Mouse (Mus musculus): ENCODE measurements around the gene Ak8.

Gene Ak8

DNA sequence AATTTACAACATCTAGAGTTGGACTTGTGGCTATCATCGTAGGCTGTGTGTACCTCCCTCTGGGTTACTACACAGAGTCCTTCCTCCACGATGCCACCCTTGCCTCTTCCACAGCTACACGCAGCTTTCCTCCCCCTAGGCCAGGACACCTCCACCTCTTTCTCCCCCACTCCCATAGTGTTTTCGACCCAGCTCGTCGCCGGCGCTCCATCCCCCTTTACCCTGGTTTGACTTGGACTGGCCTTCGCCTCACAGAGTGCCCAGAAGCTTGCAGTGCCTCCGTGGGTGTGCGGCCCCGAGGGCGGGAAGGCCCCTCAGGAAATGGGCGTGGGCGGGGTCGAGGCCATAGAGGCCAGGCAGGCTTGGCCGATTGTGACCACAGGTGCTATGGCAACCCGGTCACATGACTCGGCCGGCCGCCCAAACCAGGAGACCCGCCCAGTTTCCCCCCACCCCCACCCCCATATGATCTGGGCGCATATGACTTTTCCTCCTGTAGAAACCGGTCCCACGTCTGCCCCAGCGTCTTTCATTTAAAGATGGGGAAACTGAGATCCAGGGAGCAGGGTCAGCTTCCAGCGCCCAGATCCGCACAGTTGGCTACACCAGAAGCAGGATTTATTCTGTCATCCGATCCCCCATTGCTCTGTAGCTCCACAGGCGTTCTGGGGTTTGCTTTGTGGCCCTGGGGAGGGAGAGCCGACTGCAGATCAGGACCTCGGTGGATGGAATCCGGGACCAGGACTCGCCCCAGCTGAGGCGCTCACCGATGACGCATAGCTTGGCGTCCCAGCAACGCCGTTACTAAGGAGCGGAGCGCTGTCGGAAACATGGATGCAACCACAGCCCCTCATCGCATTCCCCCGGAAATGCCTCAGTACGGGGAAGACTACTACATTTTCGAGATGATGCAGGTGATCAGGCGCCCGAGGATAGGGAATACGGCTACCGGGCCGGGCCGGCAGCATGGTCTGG, at the start of gene Ak8, which contains the start of gene Spaca9:
TSS of gene Ak8 (plus strand) at position 804 of the 975 bp plus-strand sequence.
TSS of gene Spaca9 (minus strand) at position 367 of the 975 bp plus-strand sequence.
- peak; percentile 56 to 73 for DNase-seq (ENCODE audit: low spot score in 2 of 2)

DNA sequence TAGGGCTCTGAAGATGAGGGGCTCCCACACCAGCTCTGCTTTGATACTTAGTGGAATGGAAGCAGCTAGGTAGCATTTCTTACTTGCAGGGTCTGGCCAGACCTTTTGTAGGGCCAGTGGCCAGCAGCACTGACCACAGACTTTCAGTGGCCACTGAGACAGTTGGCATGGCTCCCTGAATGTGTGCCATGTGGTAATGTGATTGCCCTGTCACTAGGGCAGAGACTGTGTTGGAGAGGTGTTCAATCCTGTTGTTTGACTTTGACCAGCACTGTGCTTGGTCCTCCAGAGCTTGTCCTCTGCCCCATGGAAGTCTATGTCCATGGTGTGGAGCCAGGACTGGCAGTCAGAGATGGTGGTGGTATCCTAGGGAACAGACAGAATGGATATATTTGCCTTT, 49.4 kb upstream of the Ak8 start:
- DNase-seq (ENCODE audit: low spot score in 2 of 2), result no peak

DNA sequence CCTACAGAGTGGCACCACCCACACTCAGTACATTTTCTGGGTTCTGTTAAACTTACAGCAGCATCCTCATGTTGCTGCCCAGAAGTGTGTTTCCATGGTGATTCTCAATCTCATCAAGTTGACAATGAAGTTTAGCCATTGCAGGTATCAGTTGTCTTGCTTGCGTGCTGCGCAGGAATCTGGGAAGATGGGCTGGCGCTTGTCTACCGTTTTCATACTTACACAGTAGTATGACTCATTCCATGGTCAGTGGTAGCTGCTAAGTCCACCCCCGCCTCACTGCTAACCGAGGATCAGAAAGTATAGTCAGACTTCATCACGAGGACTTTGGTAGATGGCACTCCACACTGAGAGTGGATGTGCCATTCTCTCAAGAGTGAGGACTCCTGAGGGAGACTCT, 46.6 kb upstream of the Ak8 start:
- no peak for DNase-seq (ENCODE audit: low spot score in 2 of 2)

DNA sequence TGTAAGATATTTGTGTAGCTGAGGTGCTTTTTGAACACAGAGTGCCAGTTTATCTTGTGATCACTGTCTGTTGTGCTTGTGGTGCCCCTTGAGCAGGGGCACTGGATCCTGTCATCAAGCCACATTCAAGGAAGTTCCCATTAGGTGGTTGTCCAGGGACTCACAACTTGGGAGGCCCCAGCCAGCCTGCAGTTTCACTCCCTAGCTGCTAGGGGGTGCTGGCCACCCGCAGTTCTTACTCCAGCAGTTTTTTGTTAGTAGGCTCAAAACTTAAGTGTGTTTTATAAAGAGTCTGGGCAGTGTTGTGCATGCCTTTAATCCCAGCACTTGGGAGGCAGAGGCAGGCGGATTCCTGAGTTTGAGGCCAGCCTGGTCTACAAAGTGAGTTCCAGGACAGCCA, 45.7 kb upstream of the Ak8 start:
- DNase-seq (ENCODE audit: low spot score in 2 of 2), result no peak

DNA sequence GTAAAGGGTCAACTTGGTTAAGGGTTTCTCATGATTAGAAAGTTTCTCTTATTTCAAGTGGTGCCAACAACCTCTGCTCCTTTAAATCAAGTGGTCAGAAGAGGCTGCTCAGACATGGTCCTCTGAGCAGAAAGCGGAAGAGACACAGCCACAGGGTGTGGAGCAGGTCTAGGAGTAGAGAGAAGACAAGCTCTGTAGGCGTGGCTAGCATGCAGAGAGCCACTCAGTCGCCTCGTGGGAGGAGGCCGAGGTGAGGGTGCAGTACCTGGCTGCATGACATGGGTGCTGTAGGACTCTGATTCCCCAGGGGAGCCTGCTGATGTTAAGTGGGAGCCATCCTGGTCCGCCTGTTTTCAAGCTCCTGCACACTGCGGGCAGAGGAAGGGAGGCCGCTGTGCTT, 43.7 kb upstream of the Ak8 start:
- DNase-seq (ENCODE audit: low spot score in 2 of 2), result no peak

DNA sequence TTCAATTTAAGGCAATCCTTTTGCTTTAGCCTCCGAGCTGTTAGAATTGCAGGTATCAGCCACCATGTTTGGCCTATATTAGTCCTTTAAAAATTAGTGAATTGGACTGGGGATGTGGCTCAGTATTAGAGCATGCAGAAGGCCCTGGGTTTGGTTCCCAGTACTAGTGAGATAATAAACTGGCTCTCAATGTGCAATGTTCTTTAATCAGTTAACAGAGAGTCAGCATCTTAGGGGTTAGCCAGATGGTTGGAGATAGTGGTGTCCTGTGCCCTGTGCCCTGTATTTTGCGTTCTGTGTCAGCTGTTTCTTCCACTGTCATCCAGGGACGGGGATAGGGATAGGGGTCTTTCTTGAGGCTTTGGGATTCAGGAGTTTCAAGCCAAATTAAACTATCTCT, 37.1 kb upstream of the Ak8 start:
- no peak for DNase-seq (ENCODE audit: low spot score in 2 of 2)

DNA sequence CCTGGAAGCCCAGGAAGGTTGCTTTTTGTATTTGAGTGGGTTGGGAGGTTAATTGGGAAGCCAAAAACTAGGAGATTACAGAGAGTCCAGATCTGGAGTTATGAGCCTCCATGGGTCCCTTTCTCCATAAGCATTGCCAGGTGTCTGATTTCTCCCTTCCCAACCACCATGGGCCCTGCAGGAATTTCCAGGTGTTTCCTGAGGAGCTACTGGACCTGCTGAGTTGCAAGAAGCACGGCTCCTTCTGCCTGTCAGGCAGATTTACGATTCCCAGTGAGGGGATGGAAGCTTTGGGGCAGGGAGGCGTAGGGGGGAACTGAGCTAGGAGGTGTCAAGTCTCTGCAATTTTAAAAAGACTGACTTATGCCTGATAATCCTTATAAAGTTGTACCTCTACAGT, 34.1 kb upstream of the Ak8 start:
- DNase-seq (ENCODE audit: low spot score in 2 of 2), result no peak

DNA sequence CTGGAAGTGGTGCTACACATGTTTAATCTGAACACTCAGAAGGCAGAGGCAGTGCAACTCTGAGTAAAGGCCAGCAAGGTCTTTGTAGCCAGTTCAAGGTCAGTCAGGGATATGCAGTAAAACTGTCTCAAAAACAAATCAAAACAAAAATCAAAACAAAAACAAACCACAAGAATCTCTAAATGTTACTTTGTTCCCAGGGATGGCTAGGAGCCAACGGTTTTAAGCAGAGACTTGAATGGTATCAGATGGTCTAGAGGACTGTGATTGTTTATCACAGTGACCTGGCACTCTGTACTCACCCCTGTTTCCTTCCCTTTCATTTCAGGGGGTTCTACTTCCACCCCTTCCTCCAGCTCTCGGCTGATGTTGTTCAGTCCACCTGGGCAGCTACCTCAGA, 28.5 kb upstream of the Ak8 start:
- no peak for DNase-seq (ENCODE audit: low spot score in 2 of 2)

DNA sequence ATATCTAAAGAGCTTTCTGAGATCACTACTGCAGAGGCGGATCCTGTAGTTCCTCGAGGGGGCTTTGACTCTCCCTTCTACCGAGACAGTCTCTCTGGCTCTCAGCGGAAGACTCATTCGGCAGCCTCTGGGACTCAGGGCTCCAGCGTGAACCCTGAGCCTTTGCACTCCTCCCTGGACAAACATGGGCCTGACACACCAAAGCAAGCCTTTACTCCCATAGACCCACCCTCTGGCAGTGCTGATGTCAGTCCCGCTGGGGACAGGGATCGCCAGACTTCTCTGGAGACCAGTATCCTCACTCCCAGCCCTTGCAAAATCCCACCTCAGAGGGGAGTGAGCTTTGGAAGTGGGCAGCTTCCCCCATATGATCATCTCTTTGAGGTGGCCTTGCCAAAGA, 24.0 kb upstream of the Ak8 start:
- DNase-seq (ENCODE audit: low spot score in 2 of 2), result no peak

DNA sequence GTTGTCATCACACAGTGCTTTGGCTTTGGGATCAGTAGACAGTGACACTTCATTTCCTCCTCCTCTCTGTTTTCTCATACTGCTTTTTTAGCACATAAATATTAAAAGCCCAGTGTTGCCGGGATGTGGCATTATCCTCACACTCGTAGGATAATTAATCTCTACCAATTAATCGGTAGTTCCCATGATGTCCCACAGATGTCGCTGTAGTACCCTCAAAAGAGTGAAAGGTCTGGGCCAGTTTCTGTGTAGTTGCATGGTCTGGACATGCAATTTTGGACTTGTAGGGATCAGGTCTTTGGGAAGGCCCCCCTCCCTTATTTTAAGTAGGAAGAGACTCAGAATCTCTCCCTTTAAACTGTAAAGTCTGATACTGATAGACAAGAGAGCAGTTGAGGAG, 19.3 kb upstream of the Ak8 start:
- no peak for DNase-seq (ENCODE audit: low spot score in 2 of 2)

DNA sequence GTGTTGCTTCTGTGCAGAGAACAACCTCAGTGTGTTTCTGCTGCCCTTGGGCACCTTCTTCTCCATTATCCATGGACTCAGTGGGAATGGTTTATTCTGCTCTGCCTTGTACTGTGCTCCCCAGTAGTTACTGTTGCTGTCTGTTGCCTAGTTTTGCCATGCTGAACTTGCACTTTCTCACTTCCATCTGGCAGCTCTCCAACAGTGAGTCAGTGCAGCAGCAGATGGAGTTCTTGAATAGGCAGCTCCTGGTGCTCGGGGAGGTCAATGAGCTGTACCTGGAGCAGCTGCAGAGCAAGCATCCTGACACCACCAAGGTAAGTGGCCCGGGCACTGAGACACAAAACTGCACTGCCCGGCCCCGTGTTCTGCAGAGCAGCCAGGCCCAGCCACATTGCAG, 18.2 kb upstream of the Ak8 start:
- DNase-seq (ENCODE audit: low spot score in 2 of 2), result peak in 1 of 2 experiments; percentile 27

DNA sequence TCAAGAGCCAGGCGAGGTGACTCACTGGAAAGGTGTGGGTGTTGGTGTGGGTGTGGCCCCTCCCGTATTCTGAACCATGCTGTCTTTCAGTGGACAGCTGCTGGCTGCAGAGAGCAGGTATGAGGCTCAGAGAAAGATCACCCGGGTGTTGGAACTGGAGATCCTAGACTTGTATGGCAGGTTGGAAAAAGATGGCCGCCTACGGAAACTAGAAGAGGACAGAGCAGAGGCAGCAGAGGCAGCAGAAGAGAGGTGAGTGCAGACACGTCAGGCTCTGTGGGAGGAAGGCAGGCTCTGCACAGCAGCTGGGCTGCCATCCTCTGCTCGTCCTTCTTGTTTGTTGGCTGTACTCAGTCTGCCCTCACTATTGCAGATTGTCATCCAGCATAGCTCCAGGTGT, 14.1 kb upstream of the Ak8 start:
- no peak for DNase-seq (ENCODE audit: low spot score in 2 of 2)

DNA sequence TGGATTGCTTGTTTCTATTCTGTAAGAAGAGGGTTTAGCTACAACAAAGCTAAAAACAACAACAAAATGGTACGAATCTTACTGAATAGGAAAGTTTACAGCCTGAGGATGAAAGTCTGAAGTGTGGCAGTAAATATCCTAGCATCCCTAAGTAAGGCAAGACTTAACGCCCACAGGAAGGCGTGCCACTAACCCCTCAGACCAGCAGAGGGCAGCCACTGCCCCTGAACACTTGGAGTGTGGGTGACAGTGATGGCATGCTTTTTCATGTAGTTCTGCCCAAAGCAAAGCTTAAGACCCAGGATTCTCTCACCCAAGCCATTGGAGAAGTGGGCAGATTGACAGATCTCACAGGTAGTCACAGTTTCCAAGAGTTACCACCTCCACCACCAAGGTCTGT, 11.5 kb upstream of the Ak8 start:
- DNase-seq (ENCODE audit: low spot score in 2 of 2), result no peak

DNA sequence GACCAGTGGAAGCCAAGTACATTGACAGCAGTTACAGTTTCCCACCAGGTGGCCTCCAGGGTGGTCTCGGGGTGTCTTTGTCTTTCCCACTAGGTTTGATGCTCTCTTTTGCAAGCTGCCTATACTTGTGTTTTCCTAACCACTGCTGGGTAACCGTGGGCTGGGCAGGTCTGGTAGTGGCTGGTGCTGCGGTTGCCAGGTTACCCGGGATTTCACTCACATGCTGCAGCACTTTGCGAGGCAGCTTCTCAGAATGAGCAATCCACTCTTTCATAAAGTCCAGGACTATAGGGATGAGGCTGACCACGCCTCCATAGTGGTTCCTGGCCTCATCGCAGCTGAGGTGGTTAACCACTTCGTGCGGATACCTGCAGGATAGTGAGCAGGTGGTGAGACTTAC, 7.3 kb upstream of the Ak8 start:
- no peak for DNase-seq (ENCODE audit: low spot score in 2 of 2)

DNA sequence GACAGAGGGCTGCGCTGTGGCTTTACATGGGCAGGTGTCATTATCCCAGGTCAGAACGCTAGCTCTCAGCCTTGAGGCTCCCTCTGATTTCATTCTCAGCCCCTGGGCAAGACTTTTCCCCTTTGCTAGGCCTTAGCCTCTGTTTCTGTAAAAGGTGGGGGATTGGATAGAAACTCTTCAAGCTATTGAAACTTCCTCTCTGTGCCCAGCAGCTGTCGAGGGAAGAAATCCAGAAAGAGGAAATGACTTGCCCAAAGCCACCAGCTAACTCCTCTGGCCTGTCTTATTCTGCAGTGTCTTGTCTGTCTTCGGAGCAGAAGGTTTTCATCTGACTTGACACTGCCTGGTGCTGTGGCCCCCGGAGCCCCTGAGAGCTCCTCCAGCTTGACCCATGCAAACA, 1.4 kb upstream of the Ak8 start:
- DNase-seq (ENCODE audit: low spot score in 2 of 2), result no peak

DNA sequence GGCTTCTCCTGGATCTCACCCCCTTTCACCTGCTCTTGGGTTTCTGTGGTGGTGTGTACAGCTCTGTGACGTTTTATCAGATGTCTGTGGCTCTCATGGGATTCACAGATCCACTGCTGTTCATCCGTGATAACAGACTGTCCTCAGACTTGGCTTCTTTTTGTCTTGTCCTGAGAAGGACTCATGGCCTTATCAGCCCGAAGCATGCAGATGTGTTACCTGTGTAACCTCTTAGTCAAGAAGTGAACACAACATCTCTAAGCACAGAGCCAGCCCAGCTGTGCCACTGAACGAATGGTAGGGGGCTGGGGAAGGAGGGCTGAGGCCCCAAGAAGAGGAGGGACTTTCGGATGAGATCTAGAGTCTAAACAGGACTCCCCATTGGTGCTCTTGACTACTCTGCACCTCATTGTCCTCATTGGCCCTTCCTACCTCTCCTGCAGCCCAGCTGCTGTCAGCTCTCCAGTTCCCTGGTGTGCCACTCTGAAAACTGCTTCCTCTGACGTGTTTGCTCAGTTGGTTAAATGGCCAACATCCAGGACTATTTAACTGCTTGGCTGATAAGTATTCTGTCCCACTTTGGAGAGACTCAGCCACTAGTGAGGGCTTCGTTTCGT, 1.8 kb downstream of the Ak8 start:
- no peak for DNase-seq (ENCODE audit: low spot score in 2 of 2)

DNA sequence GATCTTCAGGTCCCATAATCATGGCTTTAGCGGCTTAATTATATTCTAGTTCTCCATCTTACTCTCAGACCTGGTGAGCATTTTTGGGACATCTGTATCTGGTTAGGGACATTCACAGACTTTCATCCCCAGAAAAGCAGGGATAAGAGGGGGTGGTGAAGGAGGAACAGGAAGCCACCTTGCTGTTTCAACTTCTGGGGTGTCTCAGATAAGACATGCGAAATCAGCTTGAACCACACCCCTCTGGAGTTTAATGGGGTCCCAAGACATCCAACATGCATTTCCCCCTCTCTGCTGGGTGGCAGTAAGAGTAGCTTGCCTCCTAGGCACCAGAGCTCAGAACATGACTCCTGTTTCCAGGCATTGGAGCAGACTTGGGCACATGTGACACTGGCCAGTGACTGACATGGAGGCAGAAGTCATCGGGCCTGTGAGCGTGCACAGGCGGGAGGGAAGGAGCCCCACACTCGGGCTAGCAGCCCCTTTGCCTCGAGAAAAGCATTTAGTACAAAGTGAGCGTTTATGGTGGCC, 6.2 kb downstream of the Ak8 start:
- no peak for DNase-seq (ENCODE audit: low spot score in 2 of 2)

DNA sequence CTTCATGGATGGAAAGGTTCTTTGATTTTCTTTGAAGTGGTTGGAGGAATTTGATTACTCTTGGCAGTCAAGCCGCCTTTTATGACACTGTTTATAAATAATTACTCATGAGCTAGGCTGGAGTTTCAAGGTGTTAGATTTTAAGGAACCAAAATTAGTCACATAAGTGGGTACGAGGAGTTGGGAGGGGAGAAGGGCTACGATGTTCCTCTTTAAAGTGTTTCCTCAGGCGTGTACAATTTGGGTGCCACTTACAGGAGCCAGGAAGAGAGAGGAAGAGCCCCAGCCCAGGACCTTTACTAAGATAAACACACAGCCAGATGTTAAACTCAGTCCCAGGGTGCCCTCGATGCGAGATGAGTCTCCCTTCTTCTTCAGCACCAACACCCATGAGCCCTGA, 6.8 kb downstream of the Ak8 start:
- DNase-seq (ENCODE audit: low spot score in 2 of 2), result no peak

DNA sequence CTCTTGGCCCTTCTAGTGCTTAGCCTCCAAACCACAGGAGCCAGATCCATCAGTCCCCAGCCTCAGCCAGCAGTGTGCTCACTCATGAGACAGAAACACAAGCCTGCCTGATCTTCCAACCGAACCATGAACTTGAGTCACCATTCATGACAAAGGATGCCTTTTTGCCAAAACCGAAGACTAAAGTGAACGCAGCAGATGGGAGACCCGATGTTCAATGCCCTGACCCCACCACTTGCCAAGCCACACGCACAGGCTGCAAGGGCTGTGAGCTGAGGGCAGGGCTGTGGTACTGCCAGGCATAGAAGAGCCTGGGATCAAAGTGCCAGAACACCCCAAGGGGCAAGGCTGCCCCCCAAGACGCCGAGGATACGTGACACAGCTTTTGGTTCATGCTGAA, 13.1 kb downstream of the Ak8 start:
- DNase-seq (ENCODE audit: low spot score in 2 of 2), result no peak

DNA sequence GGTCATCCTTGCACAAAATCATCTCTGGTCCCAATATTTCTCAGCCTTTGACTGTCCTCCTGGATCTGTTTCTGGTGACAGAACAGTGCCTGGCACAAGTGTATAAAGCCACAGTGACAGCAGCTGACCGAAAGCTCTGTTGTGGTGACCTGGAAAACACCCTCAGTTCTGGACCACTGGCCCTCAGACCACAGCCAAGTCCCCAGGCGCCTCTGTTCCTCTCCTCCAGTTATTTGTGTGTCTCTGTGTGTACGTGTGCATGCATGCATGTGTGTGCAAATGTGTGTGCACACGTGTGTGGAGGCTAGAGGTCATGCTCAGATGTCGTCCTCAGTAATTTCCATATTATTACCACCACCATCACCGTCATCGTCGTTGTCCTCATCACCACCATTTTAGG, 22.5 kb downstream of the Ak8 start:
- no peak for DNase-seq (ENCODE audit: low spot score in 2 of 2)

DNA sequence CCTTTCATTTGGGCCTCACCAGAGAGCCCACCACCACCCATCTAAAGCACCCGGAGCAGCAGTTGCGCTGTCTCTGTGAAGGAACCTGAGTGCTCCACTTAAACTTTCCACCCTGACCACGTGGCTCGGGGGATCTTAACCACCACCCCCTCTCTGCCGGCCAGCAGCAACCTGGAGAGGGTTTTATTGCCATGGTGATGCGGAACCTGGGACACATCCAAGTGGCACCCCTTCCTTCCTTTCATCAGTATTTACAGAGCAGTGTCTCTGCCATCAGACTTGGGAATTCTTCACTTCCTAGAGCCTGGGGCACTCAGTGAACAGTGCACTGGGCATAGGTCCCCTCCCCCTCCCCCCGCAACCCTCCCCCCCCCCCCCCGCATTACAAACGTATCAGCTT, 23.9 kb downstream of the Ak8 start:
- DNase-seq (ENCODE audit: low spot score in 2 of 2), result no peak

DNA sequence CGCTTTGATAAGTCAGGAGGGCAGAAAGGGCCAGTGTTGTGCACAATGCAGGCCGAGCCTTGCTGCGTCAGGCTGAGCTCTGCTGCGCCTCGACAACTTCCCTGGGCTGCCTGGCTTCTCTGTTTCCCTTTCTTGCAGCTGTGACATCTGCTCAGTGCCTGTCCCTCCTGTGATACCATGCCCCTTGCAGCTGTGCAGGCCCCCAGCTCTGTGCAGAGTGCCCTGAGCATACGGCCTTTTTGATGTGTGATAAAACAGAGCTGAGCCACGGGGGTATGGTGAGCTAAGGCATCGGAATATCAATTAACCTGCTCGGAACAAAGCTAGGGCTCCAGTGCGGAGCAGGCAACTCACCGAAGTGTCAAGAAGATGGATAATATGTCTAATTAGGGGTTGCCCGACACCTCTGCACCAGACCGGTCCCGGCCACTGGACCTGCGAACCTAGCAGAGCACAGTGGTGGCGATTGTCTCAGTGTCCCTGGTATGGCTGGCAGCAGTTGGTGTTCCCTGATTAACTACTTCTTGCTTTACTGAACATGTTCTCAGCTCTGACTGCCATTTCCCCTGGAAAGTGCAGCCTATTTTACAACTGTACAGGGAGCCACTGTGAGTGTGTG, 27.9 kb downstream of the Ak8 start:
- no peak for DNase-seq (ENCODE audit: low spot score in 2 of 2)

DNA sequence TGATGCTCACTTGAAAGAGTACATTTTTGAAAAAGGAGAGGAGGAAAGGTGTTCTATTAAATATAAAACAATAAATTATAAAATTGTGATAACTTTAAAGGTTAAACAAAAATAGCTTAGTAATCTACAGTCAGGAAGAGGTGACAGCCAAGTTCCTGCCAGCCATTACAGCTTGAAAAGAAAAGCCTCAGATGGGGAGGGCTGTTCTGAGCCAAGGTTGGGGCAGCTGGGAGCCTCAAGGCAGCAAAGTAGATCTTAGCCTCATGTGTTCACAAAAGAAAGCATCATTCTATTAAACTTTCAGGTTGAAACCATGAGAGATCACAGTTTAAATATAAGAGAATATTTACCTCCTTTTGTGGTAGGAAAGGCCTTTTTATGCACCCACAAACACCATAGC, 30.7 kb downstream of the Ak8 start:
- DNase-seq (ENCODE audit: low spot score in 2 of 2), result no peak
